Mouse (Mus musculus) lung, embryonic 16.5 days (tissue): ENCODE data around the gene Pde1b. TPM values are rescaled to one million over a fixed set of nuclear protein-coding genes. Genes with fewer than 3 reads are reported as not detected.

Experiments
- ATAC-seq: fragments of 200-750 bp; cut with Nextera tagmentation; 2 replicates; pipeline ENCODE4 v1.8.0; 2017; ENCODE audit warnings: low read depth, mild to moderate bottlenecking, moderate library complexity
- H3K27ac ChIP-seq: fragments of 300-500 bp; sonication (generic); 2 replicates; pipeline ENCODE4 v1.5.1; 2014; ENCODE audit warnings: mild to moderate bottlenecking, control low read depth, low read length
- H3K27me3 ChIP-seq: fragments of 300-500 bp; sonication (generic); 2 replicates; pipeline ENCODE4 v1.6.1; 2014; ENCODE audit warnings: low read depth, low read length, mixed read lengths; ENCODE audit not compliant: control insufficient read depth, insufficient read depth
- H3K36me3 ChIP-seq: fragments of 300-500 bp; sonication (generic); 2 replicates; pipeline ENCODE4 v1.6.1; 2014; ENCODE audit warnings: low read length; ENCODE audit not compliant: control insufficient read depth, insufficient read depth
- H3K4me1 ChIP-seq: fragments of 300-500 bp; sonication (generic); replicated peaks from 2 replicates; pipeline ENCODE4 v1.6.1; 2014; ENCODE audit warnings: low read length, mixed read lengths; ENCODE audit not compliant: control insufficient read depth, insufficient read depth
- H3K4me2 ChIP-seq: fragments of 300-500 bp; sonication (generic); 2 replicates; pipeline ENCODE4 v1.6.1; 2014; ENCODE audit warnings: low read depth, low read length, control low read depth
- H3K4me3 ChIP-seq: fragments of 300-500 bp; sonication (generic); 2 replicates; pipeline ENCODE4 v1.5.1; 2014; ENCODE audit warnings: mild to moderate bottlenecking, low read length, control low read depth
- H3K9ac ChIP-seq: fragments of 300-500 bp; sonication (generic); 2 replicates; pipeline ENCODE4 v1.6.1; 2014; ENCODE audit warnings: low read length, control low read depth
- H3K9me3 ChIP-seq: fragments of 300-500 bp; sonication (generic); 2 replicates; pipeline ENCODE4 v1.6.1; 2016; ENCODE audit warnings: low read length; ENCODE audit not compliant: control insufficient read depth
- WGBS: fragments of 180-500 bp; shearing (Covaris S2); extraction: QIAGEN DNeasy Blood & Tissue Kit; methylation state at CpG from one replicate; pipeline ENCODE4 v1.1.7; 2014; 5-methylcytosine and 5-hydroxymethylcytosine counted together
- polyA plus RNA-seq: library from polyadenylated mRNA; unstranded; fragments of >200 nt; fragmentation: Nextera tagmentation; extraction: Ambion mirVana; gene quantifications from 2 replicates; pipeline ENCODE4 v1.2.1, GENCODE M21; 2015

The Pde1b gene
- polyA plus RNA-seq, 1 experiment from 2014 or later, result 2.3 TPM

DNA sequence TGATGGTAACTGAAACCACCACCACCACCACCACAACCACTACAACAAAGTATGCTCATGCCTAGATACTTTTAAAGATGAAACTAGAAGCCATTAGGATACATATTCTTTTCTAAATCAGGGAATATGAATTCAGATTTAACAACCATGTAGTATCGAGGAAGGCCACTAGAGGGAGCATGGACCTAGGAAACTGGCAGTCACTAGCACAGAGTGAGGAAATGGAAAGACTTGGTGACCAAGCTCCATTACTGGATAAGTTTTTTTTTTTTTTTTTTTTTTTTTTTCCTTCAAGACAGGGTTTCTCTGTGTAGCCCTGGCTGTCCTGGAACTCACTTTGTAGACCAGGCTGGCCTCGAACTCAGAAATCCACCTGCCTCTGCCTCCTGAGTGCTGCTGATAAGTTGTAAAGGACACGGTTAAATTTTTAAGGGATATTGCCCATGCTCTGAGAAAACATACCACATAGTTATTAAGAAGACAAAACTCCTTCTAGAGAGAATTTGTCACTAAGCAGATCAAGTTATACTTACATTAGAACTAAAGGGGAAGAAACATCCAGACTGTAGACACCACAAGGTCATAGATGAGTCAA is 49.4 kb downstream of the Pde1b start:
- Histone ChIP-seq H3K4me1 (no peaks in the 10 kb centered on the region), H3K27me3 (no peaks in the 10 kb centered on the region), H3K4me2 (no peak overlapping the region), H3K27ac (no peak overlapping the region), H3K9me3 (no peaks in the 10 kb centered on the region), H3K4me3 (no peak overlapping the region), H3K36me3 (no peaks in the 10 kb centered on the region), H3K9ac (no peak overlapping the region)
- peak; percentile 41; the same call in 1 of the 2 replicates for ATAC-seq
- WGBS, result 50% methylated on average over 3 of the region's 3 CpGs

DNA sequence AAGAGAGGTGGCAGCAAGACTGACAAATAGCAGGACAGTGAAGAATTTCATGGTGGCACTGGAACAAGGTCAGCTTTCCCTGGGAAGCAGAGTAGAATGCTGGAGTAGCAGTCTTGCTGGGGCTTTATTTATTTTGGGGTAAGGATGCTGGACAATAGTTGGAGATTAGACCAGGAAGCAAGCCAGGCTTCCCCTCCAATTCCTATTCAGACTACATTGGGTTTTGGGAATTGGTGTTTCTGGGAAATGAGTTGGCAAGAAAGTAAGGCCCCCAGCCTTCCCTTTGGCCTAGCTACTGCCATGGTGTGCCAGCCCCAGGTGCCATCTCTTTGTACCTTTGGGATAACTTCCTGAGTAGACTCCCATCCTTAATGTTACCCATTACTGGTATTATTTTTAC is 62.1 kb downstream of the Pde1b start, which contains the start of gene Glycam1:
Glycam1 (minus strand) TSS at position 101 of the 400 bp plus-strand sequence.
- Histone ChIP-seq H3K4me2 (no peak within 1 kb of the TSS), H3K9me3 (no peaks in the 10 kb centered on the region), H3K4me1 (no peaks in the 10 kb centered on the region), H3K36me3 (no peaks in the 10 kb centered on the region), H3K27me3 (no peaks in the 10 kb centered on the region), H3K27ac (no peak within 1 kb of the TSS), H3K4me3 (no peak within 1 kb of the TSS), H3K9ac (no peak within 1 kb of the TSS)
- ATAC-seq, result no peak

Other genes starting within 250 kb of the Pde1b start
- 4.3 and 6.9 TPM in 2 replicates for gene Nfe2, start 244.6 kb upstream of the Pde1b start, polyA plus RNA-seq
- 282 and 290 TPM in 2 replicates for gene Copz1, start 230.3 kb upstream of the Pde1b start, polyA plus RNA-seq
- 0.44 TPM in 1 of 2 replicates, not detected in the other for gene Gpr84, start 192.4 kb upstream of the Pde1b start, polyA plus RNA-seq
- gene Zfp385a, start 162.9 kb upstream of the Pde1b start, polyA plus RNA-seq, result 7.6 and 8.6 TPM in 2 replicates
- gene Itga5, start 136.3 kb upstream of the Pde1b start, polyA plus RNA-seq, result 38.8 and 42.3 TPM in 2 replicates
- 0.64 TPM in 1 of 2 replicates, not detected in the other for gene Gtsf1, start 72.6 kb upstream of the Pde1b start, polyA plus RNA-seq
- not detected in 2 replicates for gene Gtsf2, start 54.6 kb upstream of the Pde1b start, polyA plus RNA-seq
- 3.3 and 4.2 TPM in 2 replicates for gene Nckap1l, start 49.2 kb upstream of the Pde1b start, polyA plus RNA-seq
- 6.9 and 8.2 TPM in 2 replicates for gene Ppp1r1a, start 35.0 kb downstream of the Pde1b start, polyA plus RNA-seq
- not detected in 2 replicates for gene Glycam1, start 62.0 kb downstream of the Pde1b start, polyA plus RNA-seq